Mouse (Mus musculus) layer of hippocampus, adult 9-10 months (tissue): ENCODE data around the gene Ddx46.
"Not testable (repeated sequence)": the region's sequence is repeated elsewhere in the genome, so short reads cannot be mapped to it uniquely, and the experiment has no call there.

Experiments used
- DNase-seq: peaks from one replicate; pipeline ENCODE4 v3.0.0; 2022; ENCODE audit warnings: low spot score

The Ddx46 gene

DNA sequence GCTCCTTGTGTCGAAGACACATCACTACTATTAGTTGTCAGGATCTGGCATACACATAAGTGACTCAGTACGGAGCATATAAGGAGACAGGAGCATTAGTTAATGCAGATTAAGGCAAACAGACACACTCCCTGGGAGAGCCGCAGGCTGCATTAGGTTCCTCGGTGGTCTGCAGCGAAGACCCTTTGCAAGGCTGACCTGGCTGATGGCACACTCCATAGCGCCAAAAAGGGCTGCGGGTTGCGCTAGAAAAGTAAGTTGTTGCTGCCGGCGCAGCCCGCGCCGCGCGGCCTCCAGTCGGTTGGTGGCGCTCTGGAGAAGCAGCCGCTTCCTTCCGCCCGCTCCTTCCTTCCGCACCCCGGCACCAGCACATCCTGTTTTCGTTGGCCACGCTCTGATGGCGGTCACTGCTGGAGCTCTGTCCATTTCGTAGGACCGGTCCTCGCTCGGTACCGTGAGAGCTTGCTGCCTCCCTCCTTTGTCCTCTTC, at the start of gene Ddx46:
Gene Ddx46 (plus strand): TSS at position 389 of the 489 bp plus-strand sequence.
- peak; percentile 52 for DNase-seq

DNA sequence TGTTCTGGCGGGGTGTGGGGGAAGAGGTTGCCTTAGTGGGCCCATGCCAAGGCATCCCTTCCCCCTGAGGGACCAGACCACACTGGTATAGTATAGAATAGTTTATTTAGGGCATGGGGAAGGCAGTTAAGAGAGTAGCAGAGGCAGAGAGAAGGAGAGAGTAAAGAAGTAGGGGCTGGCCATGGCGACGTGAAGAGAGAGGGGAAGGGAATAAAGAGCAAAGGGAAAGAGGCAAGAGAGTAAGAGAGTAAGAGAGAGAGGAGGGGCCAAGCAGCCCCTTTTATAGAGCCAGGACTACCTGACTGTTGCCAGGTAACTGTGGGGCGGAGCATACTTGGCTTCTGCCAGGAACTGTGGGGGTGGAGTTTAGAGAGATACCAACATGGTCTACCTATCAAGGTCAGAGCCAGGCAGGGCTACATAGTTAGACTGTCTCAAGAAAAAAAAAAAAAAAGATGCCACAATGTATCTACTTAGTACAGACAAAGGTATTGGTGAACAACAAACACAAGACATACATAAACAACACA, 42.8 kb upstream of the Ddx46 start:
- no peak for DNase-seq

DNA sequence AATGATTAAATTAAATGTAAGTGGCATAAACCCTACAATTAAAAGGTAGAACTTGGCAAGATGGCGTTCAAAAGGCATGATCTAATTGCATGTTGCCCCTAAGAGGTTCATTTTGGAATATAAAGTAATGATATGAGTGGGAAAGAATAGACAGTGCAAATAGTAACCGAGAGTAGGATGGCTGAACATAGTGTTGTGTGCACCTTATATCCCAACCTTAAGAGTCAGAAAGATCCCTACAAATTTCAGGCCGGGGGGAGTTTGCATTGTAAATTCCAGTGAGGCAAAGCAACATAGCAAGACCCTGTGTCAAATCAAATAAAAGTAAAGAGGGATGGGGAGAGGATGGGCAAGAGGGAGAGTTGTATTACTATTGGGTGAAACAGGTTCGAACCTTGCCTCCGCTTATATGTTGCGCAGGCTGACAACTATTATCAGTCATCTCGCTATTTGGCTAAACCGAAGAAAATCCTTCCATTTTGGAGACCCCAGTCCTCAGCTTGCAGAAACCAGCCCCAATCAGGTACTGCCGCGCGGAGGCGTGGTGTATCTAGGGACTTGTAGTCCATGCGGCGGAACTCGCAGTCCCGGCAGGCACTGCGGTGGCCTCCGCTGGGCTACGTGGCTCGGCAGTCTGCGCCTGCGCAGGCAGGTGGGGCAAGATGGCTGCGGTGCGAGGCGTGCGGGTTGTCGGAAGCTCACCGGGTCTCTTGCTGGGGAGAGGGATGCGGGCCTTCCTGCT, 42.1 kb upstream of the Ddx46 start:
- DNase-seq = peak; percentile 88

DNA sequence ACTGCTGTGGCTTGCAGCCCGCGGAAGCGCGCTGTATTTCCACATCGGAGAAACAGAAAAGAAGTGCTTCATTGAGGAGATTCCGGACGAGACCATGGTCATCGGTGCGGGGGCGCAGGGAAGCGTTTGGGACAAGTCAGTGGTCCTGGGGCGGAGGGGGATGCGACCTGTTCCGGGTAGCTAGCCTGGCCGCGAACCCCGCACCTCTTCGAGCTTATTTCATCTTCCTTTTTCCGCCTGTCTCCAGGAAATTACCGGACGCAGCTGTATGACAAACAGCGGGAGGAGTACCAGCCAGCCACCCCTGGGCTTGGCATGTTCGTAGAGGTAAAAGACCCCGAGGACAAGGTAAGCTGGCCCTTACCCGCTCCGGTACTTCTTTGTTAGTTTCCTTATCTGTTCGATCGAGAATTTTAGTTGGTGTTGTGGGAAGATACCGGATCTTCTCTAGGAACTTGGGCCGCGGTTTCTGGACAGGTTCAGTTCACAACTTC, 41.5 kb upstream of the Ddx46 start:
- no peak for DNase-seq

DNA sequence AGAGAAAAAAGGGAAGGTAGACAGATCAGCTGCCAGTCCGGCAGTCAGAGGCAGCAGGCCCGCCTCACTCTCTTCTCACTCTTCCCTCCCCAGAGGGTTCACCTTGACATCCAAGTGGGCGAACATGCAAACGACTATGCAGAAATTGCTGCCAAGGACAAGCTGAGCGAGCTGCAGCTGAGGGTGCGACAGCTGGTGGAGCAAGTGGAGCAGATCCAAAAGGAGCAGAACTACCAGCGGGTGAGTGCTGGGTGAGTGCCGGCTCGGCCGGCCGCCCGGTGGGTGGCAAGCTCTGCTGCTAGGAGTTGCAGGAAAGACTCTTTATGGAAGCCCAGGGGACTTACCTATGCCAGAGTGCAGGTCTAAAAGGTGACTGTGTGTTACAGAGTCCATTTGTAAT, 39.5 kb upstream of the Ddx46 start:
- no peak for DNase-seq

DNA sequence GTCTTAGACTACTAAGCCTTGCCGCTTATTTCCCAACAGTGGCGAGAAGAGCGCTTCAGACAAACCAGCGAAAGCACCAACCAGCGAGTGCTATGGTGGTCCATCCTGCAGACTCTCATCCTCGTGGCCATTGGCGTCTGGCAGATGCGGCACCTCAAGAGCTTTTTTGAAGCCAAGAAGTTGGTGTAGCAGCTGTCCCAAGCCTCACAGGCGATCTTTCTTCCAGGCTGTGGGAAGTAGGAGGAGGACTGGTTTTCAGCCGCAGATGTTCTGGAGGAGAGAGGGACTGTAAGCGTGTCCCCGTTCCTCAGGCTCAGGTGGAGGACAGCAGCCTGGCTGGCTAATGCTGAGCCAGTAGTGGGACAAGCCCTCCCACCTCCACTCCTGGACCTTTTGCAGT, 38.0 kb upstream of the Ddx46 start:
- no peak for DNase-seq

DNA sequence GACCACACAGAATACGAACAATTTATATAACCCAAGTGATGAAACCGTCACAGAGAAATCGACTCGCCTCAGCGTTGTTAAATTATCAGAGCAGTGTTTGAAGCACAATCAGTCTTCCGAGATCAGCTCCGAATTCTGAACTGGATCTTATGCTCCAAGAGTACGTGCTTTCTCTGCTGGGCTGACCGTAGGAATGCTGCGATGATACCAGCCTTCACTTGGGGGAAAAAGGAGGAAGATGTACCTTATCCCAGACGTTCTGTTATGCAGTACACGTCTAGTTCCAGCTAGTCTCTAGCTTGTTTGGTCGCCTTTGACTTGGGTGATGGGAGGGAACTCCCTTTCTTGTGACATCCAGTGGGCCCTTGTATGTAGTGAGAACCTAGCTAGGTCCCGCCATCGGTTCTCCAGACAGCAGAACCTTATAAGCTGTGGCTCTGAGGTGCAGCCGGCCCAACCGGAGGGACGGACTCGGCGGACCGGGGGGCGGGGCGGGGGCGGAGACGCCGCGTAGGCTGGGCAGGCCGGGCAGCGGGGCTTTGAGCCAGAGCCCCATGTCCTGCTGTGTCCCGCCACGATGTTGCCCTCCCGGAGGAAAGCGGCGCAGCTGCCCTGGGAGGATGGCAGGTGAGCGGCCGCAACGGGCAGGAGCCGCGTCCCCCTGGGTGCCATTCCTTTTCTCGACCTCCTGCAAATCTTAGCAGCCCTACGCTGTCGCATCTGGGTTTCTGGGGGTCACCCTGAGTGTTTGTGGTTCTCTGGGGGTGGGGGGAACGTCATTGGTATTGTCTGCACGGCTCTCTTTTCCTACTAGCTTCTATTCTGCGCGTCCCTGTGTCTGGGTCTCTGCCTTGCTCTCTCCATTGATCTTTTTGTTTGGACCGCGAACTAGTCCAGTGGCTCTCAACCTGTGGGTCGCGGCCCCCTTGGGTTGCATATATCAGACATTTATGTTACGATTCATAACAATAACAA, 35.0 kb upstream of the Ddx46 start, which contains the start of gene B4galt7:
Gene B4galt7 (plus strand): TSS at position 331 of the 975 bp plus-strand sequence.
- peak; percentile 65 for DNase-seq

DNA sequence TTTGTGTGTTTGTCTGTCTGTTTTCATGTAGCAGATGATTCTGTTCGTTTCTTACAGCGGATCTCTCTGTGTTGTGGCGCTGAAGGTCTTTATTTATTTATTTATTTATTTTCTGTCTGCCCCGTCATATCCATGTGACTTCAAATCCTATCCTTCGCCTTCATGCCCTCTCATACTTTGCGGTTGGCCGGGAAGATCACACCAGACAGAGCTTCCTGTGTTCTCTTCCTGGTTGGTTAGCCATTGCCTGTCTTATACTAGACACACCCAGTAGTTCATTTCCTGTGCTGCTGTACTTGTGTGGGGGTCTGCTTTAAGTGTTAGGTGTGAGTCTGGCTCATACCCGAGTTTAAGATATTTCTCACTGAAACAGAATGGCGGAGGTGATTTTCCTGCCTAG, 34.2 kb upstream of the Ddx46 start:
- DNase-seq = no peak

DNA sequence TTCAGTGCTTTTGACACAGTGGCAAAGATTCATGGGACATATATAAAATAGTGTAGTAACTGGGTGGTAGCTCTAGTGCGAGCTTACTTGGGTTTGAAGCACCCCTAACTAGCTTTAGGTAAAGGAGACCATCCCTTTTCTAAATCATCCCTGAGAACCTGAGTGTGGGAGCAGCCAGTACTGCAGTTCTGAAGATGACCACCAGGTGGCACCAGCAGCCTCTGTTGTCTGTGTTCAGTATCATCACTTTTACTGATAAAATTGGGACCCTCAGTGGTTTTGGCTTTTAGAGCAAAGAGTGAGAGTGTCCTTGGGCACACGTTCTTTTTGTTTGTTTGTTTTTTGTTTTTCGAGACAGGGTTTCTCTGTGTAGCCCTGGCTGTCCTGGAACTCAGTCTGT, 33.2 kb upstream of the Ddx46 start:
- DNase-seq = peak; percentile 88

DNA sequence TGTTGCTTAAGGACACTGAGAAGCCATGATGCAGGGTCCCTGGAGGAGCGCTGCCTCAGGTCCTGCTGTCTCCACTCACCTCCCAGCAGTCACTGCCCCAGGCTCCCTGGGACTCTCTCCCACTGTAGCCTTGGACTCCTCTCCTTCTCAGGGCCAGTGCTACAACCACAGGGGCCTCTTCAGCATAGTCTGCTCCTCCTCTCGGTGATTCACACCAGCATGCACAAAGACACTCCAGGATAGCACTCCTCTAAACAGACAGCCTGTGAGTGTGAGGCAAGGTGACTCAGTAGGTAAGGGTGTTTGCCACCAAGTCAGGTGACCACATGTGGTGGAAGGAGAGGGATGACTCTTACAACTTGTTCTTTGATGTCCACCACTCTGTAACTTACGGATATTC, 30.2 kb upstream of the Ddx46 start:
- no peak for DNase-seq

DNA sequence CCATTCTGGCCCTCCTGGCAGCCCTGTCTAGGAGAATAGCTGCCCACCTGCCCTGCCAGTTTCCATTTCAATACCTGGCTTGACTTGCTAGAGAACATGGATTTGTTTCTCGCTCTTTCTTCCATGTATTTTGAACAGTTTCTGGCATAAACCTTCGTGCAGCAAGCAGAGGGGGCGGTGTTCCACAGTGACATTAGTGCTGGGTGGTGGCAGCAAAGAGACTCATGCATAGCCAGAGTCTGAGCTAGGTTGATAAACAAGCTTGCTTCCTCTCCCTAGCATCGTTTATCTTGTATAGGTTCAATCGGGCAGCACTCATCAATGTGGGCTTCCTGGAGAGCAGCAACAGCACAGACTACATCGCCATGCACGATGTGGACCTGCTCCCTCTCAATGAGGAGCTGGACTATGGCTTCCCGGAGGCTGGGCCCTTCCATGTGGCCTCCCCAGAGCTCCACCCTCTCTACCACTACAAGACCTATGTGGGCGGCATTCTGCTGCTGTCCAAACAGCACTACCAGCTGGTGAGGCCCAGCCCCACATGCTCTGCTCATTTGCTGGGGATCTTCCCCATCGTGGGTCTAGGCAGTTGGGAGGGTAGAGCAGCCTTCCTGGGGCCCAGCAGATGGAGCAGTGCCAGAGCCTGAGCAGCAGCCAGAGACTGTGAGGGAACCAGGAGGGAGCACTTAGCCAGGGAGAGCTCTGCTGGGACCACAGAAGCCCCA, 27.8 kb upstream of the Ddx46 start:
- DNase-seq = no peak

DNA sequence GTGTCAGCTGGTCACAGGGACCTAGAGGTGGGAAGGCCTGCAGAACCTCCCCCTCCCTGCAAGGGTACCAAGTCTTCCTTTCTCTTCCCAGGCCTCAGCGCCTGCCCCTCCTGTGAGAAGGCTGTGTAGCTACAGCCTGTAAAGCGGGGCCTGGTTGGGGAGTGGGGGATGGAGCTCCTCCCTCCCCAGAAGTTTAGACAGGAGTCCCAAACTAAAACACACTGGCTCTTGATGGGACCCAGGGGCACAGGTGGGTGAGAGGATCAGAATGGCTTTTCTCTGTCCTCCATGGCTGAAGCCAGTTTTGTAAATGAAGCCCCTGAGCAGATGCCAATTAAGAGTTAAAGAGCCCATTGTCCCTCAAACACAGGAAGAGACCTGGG, 27.2 kb upstream of the Ddx46 start:
- no peak for DNase-seq

DNA sequence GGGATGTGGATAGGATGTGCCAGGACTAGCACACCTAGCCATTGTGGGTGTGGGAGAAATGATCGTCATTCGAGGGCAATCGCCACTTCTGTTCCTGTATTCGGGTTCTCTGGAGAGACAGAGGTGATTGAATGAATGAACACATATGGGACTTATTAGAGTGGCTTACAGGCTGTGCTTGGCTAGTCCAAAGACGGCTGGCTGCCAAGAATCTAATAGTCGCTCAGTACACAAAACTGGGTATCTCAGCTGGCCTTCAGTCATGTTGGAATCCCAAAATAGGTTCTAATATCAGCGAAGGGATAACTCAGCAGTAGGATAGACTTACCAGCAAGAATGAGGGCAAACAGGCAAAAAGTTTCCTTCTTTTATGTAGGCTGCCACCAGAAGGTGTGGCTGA, 22.8 kb upstream of the Ddx46 start:
- no peak for DNase-seq

DNA sequence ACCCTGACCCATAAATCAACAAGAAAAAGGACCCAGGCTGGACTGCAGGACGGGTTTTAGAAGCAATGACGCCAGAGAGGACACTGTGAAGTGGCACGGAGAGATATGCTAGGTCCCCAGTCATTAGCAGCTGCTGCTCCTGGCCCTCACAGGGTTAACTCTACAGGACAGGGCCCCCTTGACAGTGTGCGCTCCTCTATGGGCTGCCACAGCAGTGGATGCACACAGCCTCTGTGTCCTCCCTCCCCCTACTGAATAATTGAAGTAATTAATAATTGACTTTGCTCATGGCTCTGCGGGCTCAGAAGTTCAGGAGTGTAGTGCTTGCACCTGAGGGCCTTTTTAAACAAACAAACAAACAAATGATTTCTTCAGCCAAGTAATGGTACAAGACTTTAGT, 21.4 kb upstream of the Ddx46 start:
- no peak for DNase-seq

DNA sequence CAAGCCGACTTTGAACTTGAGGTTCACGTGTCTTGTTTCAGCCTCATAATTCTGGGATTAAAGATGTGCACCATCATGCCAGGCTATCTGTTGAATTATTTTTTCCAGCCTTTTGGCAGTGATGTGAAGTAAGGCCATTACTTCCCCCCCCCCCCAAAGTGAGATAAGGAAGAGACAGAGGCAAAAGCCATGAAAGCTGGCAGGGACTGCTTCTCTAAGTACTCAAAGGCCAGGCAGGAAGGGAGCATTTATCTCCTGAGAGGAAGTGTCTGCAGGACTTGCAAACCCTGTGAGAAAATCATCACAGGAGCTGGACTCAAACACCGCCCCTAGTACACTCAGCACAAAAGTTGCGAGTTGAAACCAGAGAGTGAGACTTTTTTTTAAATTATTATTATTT, 15.5 kb upstream of the Ddx46 start:
- no peak for DNase-seq

DNA sequence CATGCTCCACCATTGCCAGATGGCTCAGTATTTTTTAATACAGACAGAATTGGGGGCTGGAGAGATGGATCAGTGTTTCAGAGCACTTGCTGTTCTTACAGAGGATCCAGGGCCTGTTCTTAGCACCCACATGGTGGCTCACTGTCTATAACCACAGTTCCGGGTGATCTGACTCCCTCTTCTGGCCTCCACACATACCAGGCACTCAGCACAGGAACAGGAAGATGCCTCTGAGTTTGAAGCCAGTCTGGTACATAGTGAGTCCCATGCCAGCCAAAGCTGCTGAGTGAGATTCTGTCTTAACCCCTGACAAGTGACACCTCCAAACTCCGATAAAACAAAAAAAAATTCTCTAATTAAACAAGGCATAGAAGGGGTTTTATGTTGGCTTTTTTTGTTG, 14.6 kb upstream of the Ddx46 start:
- DNase-seq = no peak

DNA sequence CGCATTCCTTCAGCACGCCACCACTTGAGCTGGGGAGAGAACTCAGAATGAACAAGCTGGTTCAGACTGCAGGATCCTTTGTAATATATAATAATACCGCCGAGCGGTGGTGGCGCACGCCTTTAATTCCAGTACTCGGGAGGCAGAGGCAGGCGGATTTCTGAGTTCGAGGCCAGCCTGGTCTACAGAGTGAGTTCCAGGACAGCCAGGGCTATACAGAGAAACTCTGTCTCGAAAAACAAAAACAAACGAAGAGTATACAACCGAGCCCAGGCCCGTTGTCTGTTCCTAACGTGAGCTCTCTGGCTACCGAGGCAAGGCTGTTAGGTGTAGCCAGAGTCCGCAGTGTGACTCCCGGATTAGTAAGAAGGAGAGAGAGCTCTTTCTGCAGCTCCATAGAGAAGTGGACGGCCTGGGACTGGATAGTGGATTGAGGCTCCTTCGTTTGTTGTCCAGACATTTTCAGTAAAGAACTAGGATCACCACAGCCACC, 12.6 kb upstream of the Ddx46 start:
- not testable (repeated sequence) for DNase-seq

DNA sequence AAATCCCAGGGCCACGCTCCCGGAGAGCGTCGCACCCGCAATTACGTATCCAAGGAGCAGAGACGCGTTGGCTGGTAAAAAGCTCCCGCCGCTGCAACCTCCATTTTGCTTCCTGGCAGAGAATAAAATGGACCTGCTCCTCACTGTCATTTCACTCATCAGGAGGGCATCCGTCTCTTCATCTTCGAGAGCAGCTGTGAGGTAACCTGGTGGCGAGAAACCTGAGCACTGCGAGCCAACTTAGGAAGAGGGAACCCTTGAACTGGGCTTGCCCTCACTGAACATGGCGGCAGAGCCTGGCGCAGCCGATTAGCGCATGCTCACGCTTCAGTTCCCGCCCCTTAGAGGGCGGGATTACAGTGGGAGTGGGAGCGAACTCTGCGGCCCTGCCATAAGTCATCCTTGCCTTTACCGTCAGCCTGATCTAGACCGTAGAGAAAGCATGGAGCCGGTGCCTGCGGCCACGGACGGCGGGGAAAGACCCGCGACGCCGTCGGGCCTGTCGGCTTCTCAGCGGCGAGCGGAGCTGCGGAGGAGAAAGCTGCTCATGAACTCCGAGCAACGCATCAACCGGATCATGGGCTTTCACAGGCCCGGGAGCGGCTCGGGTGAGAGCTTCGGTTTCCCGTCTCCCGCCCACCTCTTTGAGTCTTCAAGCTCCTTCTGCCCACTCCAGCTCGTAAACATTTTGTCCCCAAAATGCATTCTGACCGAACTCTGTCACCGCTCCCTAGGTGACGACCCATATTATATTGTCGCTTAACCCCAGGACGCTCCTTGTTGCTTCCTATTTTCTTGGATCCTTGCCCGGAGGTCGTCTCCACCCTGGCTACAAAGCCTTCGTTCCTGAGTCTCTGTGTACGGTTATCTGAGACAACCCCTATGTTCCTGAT, 11.9 kb upstream of the Ddx46 start, which contains the start of gene Caml:
Gene Caml (plus strand): TSS at position 357 of the 893 bp plus-strand sequence.
- peak; percentile 79 for DNase-seq

DNA sequence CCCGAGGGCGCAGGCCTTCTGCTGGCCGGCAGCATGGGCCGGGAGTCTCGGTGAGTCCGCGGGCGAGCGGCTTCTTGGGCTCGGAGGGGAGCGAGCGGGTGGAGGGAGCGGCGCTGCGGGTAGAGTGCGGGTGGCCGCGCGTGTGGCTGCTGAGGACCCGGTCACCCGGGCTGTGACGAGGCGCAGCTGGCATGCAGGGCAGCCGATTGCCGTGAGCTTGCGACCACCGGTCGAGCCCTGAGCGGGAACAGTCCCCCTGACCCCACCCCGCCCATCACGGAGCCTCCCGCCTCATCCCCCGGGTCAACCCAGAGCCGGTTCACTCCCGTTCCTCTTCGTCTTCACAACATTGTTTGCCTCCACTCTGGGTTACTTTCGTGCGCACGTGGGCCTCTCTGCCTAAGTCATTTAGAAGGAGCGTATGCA, 332 bp downstream of the Ddx46 start:
- DNase-seq = no peak

DNA sequence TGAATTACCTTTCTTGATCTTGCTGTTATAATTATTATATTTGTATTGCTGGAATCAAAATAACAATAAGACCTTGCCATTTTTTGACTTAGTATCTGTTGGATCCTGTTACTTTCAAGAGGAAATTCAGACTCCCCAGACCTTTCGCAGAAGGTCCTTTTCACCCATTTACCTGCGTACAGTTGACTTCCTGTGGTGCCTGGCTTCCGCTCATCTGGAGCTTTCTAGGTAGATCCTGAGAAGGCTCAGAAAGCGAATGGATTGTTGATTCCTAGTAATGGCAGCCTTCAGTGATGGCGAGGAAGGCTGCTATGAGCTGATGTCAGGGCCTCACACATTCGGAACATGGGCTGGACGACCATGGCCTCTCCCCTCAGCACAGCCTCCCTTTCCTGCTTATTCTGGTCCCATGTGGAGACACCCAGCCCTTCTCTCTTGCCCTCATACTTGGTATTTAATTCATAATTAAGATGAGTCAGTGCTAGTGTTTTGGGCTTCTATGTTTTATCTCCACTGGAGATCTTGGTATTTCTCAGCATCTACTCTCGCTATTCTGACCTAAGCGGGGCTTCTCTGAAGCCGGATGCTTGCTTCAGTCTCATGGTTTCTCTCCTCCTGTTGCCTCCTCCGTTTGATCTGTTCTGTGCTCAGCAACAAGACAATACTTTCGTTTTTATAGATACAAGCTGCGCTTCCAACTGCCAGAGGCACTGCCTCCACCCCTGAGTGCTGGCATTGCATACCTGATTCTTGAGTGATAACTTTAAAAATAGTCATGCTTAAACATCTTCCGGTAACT, 1.6 kb downstream of the Ddx46 start:
- no peak for DNase-seq
